Mouse (Mus musculus) spleen, adult 2 months (tissue): Measurements from ENCODE around the gene Sec14l2.

Experiments used
- CTCF ChIP-seq: fragments of 200-500 bp; IDR thresholded peaks from 2 replicates; pipeline ENCODE4 v1.5.1; 2011; ENCODE audit warnings: mild to moderate bottlenecking, inconsistent platforms; ENCODE audit not compliant: insufficient read depth, insufficient read length, insufficient replicate concordance; ENCODE audit errors: extremely low read depth
- POLR2A ChIP-seq: fragments of 200-500 bp; IDR thresholded peaks from 2 replicates; pipeline ENCODE4 v1.6.1; 2011; ENCODE audit warnings: low read depth, low read length, inconsistent platforms

- TF ChIP-seq CTCF = no peak
- TF ChIP-seq POLR2A = no peak
Observed at GRCm38 (mm10) chr11:4153694-4154093, 30.5 kb upstream of the Sec14l2 start.
